Mouse (Mus musculus): ENCODE data around the gene Pygl.
"Not testable (repeated sequence)": the region's sequence is repeated elsewhere in the genome, so short reads cannot be mapped to it uniquely, and the experiment has no call there.

The Pygl gene

DNA sequence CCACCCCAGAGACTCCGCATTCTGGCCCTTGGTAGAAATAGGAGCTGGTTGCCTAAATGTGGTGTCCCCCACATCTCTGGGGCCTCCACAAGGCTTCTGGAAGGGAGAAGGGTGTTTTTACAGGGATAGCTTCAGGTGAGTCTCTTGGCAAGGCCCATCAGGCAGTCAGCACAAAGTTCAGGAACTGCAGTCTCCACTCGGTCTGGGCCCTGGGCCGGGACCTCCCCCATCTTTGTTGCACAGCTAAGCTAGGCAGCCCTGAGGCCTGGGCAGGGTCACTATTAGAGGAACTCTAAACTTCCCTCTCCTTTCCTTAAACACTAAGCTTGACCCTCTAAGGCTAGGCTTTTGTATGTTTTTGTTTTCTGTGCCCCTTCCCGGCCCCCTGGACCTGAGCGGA, 4.6 kb downstream of the Pygl start:
- no peak for DNase-seq

DNA sequence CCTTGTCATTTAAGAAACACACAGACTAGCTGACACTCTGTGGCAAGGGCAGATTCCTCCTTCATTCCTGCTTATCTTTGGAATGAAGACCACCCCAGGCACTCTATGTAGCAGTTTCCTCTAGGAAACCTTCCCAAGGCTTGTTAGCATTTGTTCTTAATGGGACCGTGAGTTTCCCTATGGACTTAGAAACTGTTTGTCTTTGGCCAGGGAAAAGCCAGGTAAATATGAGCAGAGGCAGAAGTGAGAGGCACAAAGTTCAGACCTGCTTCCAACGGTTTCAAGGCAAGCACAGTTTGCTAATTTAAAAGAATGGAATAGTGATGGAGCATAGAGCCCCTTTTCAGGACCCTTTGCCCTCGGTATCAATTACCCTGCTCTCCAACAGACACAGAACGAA, 8.0 kb downstream of the Pygl start:
- no peak for DNase-seq

DNA sequence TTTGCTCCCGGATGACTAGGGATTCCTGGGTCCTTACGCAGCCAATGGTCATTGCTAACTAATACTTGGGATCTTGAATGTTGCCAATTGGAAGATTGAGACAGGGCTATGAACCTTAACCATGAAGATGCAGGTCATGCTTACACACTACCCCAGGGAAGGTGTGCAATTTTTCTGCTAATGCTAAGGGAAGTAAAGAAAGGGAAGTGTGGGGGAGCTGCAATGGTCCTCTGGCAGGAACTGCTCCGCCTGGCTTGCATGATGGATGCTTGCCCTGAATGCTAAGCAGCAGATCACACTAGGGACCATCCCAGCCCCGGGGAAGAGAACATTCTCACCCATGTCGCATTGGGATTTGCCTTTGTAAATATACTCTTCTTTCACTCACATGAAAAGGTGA, 9.9 kb downstream of the Pygl start:
- peak; percentile 9 to 10 for DNase-seq

DNA sequence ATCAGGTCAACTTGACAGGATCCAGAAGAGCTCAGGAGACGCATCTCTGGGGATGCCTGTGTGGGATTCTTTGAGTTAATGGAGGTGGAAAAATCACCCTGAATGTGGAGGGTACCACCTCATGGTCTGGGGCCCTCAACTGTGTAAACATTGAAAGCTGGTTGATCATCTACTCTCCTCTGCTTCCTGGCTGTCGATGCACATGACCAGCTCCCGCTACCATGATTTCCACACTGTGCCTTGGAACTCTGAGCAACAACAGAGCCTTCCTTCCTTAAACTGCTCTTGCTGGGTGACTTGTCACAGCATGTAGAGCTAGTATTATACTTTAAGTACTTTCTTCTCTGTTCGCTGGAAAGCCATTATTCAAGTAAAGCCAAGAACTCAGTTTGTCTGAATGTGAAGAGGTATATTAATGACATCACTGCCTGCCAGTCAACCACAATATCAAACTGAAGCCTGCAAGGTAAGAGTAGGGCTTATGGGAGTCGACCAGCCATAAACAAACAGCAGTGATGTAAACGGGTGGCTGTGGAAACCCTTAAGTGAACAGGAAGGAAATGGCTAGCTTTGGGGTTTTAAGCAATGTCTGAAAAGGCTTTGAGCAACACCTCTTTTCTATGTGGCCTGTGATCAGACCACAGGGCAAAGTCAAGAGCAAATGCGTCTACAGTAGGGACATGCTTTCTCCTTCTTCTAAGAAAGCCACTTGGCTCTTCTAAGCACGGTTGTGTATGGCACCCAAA, 12.3 kb downstream of the Pygl start:
- DNase-seq = no peak

DNA sequence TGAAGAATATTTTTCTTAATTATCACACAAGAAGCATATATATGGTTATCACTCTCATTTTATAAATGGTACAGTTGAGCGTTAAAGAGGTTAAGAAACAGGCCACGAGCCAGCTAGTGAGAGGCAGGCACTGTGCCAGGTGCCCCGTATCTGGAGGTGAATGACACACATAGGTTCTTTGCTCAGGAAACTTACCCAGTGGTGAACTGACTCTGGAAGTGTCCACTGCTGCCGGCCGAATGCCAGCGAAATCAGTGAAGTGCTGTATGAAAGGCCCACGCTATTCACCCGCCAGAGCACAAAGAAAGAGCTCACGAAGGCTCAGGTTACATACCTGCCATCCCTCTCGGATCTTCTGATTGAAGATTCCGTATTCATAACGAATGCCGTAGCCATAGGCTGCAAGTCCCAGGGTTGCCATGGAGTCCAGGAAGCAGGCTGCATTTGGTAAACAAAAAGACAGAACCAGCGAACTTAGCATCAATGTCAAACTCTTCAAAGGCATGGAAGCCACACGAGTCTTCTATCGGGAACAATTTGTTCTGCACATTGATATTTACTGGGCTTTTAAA, 15.0 kb downstream of the Pygl start:
- DNase-seq = no peak

DNA sequence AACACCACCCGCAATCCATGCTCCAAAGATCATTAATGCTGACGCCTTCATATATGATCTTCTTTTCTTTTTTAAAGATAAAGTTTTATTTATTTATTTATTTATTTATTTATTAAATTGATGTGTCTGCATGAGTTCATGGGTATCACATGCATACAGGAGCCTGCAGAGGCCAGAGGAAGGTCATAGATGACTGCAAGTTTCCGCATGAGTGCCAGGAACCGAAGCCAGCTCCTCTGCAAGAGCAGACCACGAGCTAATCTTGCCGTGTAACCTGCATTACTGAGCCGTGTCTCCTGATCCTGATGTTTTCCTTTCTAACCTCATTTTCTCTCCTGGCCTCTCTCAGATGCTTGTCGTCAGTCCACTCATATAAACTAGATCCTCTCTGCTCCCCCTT, 17.0 kb downstream of the Pygl start:
- DNase-seq = no peak

DNA sequence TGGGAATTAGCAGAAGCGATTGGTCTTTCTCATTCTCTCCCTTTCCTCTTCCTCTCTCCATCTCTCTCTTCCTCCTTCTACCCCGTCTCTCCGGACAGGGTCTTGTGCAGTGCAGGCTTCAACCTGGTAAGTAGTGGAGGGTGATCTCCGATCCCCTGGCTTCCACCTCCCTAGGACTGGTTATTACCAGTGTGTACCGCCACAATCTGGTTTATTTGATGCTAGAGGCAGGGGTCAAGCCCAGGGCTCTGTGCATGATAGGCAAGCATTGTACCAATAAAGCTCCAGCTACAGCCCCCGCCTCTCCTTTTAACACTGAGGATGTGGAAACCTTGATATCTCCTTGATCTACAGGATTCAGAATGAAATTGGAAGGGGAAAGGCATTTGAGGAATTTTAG, 17.7 kb downstream of the Pygl start:
- no peak for DNase-seq

DNA sequence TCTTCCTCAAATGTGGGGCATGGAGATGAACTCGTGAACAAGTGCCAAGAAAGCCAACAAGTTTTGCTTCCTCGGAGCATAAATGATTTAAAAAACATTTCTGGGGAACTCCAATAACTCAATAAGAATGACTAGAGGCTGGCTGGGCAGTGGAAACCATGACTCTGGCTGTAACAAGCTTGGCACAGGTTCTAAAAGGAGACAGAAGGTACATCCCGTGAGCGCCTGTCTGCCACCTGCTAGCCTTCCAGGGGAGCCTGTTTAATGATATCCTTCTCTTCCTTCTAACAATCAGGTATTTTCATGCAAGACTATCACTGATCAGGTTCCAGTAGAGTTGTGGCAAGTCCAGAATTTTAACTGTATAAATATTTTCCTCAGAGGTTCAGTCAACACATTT, 18.8 kb downstream of the Pygl start:
- no peak for DNase-seq

DNA sequence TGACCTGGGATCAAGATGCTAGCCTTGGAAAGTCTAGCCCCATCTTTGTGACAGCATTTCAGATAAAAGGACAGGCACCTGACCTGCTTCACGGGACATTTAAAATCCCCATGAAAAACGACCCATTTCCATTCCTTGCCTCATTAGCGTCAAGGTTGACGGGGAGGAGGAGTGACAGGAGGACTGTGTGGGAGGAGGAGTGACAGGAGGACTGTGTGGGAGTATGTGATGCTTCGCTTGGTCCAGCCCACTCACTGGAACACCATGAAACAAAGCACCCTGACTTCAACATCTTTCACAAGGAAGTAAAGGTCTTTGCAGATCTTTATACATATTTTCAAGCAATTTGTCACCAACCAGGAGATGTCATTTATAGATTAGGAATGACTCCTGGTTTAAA, 23.1 kb downstream of the Pygl start:
- DNase-seq = no peak

DNA sequence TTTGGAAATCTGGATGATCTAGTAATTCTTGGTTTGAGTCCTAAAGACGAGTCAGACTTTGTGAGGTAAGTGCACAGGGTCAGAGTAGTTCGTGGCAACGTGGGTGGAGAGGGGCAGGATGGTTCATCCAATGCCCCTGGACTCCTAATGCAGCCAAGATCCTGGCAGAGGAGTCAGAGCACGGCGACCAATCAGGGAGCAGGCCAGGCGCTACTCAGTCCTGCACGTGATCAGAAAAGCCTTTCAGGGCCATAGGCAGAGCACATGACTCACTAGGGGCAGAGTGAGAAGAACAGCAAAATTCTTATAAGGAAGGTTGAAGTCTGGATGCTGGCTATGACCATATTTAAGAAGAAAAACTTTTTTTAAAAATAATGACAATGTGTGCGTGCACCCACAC, 26.9 kb downstream of the Pygl start:
- DNase-seq = no peak

DNA sequence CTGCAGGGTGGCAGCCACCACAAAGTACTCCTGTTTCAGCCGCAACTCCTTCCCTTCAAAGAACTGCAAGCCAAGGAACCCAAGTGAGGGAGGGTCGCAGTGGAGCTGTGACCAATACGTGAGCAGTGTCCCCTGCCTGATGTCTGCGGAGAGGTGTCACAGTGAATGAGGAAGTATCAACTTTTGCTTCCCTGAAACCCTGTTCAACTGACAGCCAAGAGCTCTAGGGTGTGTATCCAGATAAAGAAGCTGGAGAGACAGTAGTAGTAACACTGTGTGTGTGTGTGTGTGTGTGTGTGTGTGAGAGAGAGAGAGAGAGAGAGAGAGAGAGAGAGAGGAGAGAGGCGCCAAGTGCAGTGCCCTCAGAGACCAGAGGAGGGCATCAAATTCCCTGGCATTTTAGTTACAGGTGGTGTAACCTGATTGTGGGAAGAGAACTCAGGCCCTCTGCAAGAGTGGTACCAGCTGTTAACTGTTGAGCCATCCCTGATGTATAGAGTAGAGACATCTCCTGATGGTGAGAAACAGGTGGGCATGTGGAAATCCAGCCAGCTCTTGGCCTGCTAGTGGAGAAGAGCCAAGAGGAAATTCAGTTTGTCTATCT, 29.3 kb downstream of the Pygl start:
- DNase-seq = no peak

DNA sequence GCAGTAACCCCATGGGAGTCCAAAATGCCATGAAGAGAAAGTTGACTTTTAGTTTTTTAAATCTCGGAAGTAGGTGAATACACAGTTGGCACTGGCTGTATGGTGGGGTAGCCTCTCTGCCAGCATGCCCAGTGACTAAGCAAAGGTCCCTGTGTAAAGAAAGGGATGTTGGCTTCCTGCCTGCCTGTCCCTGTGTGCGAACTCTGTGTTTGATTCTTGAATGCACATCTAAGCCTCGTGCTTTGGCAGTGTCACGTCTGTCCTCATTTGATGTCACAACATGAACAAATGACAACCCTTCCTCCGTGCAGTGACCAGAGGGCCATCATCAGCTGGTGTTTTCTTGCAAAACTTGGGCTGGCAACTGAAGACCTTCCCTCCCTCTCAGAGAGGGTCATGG, 34.9 kb downstream of the Pygl start:
- DNase-seq = no peak

DNA sequence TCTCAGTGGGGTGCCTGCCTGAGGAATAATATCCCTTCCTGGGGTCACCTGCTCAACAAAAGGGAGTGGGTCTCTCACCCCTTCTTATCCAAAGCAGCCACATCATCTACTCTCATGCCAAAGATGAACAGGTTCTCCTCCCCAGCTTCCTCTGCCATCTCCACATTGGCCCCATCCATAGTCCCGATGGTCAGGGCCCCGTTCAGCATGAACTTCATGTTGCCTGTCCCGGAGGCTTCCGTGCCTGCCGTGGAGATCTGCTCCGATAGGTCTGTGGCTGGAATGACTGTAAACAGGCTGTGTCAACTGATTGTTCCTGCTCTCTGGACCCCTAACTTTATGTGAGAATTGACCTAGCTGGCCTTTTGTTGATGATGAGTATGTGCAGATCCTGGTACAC, 35.9 kb downstream of the Pygl start:
- DNase-seq = no peak

DNA sequence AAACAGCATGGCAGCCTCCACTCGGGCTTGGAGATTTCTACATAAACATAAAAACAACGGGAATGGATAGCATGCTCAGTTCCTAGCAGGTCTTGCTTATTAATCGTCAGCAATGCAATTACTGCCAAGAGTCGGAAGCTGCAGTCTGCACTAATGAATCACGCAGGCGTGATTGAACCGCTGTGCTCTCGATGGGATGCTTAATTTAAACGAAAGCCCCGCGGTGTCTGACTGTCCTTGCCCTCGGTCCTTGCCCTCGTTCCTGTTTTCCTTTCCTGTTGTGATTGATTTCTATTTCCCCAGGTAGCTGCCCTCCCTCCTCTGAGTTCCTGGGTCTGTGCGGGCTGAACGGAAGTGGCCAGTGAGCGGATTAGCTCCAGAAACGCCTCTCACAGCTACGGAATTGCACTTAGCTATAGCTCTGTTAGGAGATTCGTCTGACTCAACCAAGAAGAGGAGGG, 39.0 kb downstream of the Pygl start:
- DNase-seq = no peak

DNA sequence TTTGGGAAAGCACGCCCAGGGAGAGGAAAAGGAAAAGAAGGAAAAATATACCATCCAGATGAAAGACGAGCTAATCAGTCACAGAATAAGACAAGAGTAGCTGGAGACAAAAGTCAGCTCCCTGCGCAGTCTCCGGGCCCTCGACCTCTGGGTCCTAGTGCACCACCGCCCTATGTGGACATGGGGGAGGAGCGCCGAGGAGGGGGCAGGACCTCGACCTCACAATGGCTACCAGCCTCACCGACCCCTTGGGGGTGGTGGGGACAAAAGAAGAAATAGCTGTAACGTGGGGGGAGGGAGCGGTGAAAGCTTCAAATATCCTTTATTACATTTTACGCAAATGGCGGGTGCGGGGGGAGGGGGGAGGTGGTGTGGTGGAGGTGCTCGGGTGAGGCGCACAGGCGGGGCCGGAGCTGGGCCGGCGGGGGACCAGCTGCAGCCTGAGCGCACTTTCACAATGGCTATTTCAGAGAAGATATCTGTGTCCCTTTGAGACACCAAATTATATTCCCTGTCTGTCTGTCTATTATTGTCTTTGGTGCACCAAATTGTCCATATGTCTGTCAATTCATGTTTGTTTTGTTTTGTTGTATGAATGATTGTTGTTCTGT, 47.0 kb downstream of the Pygl start:
- DNase-seq = no peak

DNA sequence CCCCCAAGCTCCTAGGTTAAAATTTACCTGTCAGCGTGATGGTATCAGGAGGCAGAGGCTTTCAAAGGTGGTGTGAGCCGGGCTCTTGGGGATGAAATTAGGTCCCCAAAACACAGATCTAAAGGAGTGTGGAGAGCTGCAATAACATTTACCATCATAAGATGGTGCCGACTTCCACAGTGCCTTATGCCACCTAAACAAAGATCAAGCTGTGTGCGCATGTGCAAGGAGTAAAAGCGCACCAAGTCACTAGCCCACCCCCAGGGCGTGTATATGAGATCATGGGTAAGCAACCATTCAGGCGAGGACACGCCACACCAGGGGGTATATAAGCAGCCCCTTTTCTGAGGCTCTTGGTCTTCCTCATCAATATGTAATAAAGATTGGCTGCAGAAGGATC, 47.8 kb downstream of the Pygl start:
- DNase-seq = not testable (repeated sequence)

DNA sequence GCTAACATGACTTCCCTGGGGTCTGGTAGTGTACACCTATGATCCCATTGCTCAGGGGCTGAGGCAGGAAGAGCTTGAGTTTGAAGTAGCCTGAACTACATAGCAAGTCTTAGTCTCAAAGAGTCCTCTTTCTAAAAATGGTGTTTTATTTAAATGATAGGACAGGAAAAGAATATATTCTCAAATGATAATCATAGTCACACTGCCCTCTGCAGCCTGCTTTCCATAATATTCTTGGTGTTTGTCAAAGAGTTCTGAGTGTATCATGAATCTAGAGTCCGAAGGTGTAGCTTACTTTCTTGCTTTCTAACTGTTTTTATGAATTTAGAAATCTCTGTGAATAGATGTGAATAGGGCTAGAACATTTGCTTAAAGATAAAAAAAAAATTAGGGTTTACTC, 61.3 kb downstream of the Pygl start:
- no peak for DNase-seq

DNA sequence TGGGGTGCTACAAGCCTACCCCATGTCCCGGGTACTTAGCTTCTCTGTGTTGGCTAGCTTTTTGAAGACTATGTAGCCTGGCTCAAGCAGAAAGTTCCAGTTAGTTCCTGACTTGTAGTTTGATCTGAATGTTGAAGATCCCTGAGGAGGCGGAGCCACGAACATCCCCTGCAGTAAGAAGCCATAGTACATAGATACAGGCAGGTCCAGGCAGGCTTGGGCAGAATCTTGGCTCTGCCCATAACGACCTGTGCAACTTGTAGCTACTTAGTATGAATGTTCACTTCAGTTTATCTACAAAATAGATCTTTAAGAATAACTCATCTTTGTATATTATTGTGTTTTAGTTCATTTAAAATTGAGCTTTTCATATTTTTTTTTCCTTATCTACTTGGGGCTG, 63.3 kb downstream of the Pygl start:
- no peak for DNase-seq

DNA sequence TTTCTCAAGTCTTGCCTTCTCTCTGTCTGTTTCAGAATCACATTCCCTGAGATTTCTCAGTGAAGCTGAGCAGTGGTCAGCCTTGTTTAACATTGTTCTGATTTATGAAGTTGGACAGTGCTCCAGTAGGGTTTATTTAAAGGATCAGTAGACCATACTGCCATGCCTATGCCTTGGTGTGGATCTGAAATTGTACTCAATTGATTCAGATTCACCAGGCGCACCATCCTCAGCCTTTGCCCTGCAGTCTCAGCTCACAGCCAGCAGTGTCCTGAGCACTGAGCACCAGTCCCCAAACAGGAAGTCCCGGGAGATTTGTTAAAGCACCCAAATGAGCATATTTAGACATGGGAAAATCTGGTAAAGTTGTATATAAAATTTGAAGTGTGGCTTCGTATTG, 66.5 kb downstream of the Pygl start:
- DNase-seq = no peak

DNA sequence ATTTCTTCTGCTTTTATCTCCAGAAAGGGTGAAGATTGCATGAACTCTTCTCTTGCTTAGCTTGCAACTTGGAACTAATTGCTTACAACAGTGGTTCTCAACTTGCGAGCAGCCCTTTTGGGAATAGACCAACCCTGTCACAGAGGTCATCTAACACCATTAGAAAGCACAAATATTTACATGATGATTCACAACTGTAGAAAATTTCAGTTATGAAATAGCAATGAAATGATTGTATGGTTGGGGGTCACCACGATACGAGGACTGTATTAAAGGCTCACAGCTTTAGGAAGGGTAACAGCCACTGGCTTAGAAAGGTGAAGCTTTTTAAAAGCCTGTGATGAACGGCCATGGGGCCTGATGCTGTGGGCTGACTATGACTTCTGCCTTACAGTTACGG, 70.2 kb downstream of the Pygl start:
- no peak for DNase-seq

DNA sequence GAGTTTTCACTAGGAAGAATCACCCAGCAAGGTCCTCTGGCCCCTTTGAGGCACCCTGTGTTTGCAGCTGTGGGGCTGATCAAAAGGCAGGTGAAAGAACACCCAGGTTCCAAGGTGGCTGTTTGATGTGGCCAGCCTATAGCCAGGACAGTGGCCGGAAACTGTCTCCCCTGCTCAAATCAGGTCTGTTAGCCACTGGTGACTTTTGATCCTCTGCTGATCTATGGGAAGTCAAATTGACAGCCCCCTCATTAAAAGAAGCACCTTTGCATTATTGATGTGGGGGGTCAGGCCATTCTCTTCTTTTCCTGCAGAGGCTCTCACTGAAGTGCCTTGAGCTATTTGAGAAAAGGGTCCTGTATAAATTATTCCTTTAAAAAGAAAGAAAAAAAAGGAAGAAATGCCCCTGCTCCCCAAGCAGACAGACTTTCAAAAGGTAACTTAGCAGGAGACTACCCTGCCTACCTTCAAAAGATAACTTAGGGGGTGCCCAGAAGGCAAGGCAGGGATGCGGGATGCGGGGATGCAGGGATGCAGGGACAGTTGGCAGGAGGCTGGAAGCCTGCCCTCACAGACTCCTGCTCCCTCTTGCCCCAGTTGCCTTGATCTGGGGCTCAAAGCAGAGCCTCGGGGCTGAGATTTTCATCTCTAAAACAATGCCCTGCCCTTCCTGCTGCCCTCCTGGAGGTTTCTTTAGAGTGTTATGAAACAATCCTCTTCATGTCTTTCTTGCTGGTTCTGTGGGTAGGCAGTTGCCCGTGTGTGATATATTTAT, 73.8 kb downstream of the Pygl start:
- no peak for DNase-seq

DNA sequence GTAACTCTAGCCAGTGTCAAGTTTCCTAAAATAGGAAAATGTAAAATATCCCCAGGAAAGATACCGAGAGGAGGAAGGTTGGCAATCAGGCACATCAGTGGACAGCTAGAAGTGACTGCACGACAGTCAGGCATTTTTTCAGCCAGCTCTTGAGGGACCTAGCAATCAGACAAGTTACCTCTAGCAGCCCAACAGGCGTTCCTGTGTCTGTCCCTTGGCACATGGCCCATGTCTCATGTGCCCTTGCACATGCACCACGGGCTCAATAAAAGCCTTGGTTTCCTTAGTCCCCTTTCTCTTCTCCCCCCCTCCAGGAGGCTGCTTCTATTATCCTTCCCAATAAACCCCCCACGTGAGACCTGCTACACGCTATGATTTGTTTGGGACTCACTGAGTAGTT, 75.1 kb downstream of the Pygl start:
- no peak for DNase-seq

DNA sequence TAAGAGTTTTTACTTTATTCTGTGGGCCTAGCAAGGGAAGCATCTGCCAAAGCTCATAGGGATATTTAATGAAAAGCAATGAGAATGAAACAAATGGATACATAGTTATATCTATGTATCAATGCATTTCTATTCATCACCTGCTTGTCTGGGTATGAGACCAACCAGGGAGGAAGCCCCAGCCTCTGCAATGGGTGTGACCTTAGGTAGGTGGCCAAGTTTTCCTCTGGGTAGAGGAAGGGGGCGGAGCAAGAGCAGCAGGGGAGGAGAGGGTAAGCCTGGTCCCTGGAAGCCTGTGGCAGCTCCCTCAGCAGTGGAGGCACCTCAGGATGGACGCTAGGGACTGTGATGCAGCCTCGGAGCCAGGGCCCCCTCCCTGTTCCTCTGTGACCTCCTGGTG, 77.4 kb downstream of the Pygl start, which contains the start of gene Abhd12b:
Gene Abhd12b, plus strand, starts transcription at position 301 of the 400 bp plus-strand sequence.
- DNase-seq = no peak

All from B cell, adult 2 months (primary cell).